Mouse (Mus musculus) 3T3-L1 (cell line): ENCODE measurements around the gene Dglucy.

Source experiments
- DNase-seq: peaks from one replicate; pipeline ENCODE4 v3.0.0-alpha.2; 2015; ENCODE audit warnings: low read depth, low spot score

Gene Dglucy

GRCm38 (mm10) chr12:100928286-100928685, 149.4 kb downstream of the Dglucy start:
- DNase-seq, result peak; percentile 16

DNA sequence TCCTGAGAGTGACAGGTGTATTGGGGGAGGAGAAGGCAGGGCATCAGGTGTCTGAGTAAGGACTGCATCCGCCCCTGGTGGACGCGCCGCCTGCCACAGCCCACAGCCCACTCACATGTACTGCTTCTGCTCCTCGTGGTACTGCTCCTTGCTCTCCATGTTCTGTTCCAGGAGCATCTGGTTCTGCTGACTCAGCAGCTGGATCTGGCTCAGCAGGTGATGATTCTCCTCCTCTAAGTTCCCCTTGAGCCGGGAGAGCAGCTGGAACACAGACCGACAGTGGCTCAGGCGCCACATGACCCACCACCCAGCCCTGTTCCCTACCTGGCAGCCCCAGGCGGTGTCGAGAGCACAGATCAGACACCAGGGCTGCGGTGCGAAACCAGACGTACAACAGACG, 152.8 kb downstream of the Dglucy start:
- DNase-seq, result no peak

DNA sequence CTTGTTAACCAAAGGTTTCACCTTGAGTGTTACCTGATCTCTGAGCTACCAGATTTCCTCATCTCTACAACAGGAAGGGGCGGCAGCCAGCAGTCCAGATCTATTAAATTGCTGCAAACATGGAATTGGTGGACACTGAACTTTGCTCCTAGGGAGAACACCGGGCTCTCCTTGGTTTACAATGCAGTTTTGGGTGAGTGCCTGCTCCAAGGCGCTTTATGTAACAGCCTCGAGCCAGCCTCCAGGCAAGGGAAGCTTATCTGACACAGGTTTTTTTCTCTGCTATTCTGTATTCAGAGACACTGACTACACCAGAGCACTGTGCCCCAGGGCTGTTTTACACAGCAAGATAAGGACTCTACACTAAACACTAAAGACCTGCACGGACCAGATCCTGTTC, 155.9 kb downstream of the Dglucy start:
- no peak for DNase-seq

DNA sequence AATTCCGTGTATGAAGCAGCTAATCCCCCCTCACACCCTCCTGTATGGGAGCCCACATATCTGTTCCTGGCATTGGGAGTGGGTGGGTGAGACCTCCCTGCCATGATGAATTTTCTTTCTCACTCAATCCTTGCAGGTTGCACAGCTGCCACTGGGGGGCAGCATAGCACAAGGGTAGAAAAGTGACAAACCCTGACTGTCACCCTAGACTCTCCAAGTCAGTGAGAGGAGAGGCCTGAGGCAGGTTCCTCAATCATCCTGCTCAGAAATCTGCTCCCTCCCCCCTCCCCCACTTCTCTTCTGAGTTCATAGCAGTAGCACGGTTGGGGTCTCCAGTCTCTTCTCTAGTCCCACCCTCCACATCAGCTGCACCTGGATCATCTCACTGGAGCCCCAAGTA, 157.3 kb downstream of the Dglucy start:
- DNase-seq, result peak; percentile 76

DNA sequence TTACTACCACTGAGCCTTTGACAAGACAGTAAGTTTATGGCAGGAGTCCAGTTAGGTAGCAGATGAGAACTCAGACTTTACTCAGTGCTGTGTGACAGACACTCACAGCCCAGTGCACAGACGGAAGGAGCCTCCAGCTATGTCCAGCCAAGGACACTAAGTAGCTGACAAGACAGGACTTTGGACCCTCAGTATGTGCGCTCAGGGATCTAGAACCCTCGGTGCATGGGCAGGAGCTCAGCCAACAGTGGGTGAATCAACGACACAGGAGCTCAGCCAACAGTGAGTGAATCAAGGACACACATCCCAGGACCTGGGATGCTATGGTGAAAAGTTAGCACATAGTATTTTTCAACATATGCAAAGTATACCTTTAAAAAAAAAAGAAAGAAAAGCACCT, 157.9 kb downstream of the Dglucy start:
- DNase-seq, result no peak

- no peak for DNase-seq
These were observed 158.8 kb downstream of the Dglucy start for GRCm38 (mm10) chr12:100937441-100938360.

- DNase-seq, result no peak
These were observed 162.5 kb downstream of the Dglucy start for GRCm38 (mm10) chr12:100941361-100941760.

DNA sequence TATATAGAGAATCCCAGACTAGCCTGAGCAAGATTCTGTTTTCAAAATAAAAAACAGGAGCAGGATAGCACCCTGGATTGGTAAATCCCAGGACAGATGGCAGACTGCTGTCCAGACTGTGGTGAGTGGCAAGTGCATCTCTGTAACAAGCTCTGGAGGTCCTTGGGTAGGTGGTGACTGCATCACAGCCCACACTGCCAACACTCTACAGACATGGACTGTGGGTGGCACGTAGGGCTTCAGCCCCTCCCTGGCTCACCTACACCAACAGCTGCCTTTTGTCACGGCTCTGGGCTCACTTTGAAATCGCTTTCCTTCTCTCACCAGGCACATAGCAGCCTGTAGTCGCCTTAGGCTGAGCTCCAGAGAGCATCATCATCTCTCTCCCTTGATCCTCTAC, 164.3 kb downstream of the Dglucy start:
- no peak for DNase-seq

DNA sequence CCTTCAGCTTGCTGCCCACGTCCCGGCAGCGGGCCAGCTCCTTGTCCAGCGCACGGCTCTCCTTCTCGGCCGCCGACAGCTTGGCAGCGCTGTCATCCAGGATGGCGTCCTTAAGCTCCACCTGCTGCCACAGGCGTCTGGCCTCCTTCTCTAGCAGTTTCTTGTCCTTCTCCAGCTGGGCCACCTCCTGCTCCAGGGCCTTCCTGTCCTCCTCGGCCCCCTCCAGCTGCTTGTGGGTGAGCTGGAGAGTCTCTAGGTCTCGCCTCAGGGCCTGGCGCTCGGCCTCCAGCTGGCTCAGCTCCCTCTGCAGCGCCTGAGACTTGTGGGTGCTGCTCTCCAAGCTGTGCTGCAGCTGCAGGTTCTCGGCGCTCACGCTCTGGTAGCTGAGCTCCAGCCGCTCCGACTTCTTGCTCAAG, 166.1 kb downstream of the Dglucy start:
- DNase-seq, result no peak

GRCm38 (mm10) chr12:100945501-100945900, 166.6 kb downstream of the Dglucy start:
- DNase-seq, result no peak

GRCm38 (mm10) chr12:100945948-100946347, 167.1 kb downstream of the Dglucy start:
- no peak for DNase-seq
